Mouse (Mus musculus) stomach, postnatal 0 days (tissue): ENCODE measurements around the gene Wwtr1. TPM values are rescaled to one million over a fixed set of nuclear protein-coding genes. Genes with fewer than 3 reads are reported as not detected.

Experiments used
- ATAC-seq: fragments of 200-750 bp; cut with Nextera tagmentation; 2 replicates; pipeline ENCODE4 v1.8.0; 2017; ENCODE audit not compliant: low FRiP score, low TSS enrichment
- DNase-seq: peaks from one replicate; pipeline ENCODE4 v3.0.0-alpha.2; 2016; ENCODE audit warnings: low spot score
- H3K27ac ChIP-seq: fragments of 300-500 bp; sonication (generic); replicated peaks from 2 replicates; pipeline ENCODE4 v1.5.1; 2014; ENCODE audit warnings: mild to moderate bottlenecking, control low read depth
- H3K27me3 ChIP-seq: fragments of 300-500 bp; sonication (generic); 2 replicates; pipeline ENCODE4 v1.6.1; 2014; ENCODE audit warnings: low read length; ENCODE audit not compliant: control insufficient read depth, insufficient read depth
- H3K36me3 ChIP-seq: fragments of 300-500 bp; sonication (generic); 2 replicates; pipeline ENCODE4 v1.6.1; 2014; ENCODE audit warnings: low read length, mixed read lengths; ENCODE audit not compliant: control insufficient read depth, insufficient read depth
- H3K4me1 ChIP-seq: fragments of 300-500 bp; sonication (generic); replicated peaks from 2 replicates; pipeline ENCODE4 v1.6.1; 2014; ENCODE audit warnings: antibody characterized with exemption; ENCODE audit not compliant: control insufficient read depth, insufficient read depth
- H3K4me2 ChIP-seq: fragments of 300-500 bp; sonication (generic); replicated peaks from 2 replicates; pipeline ENCODE4 v1.6.1; 2014; ENCODE audit warnings: low read depth, mild to moderate bottlenecking, control low read depth, moderate library complexity
- H3K4me3 ChIP-seq: fragments of 300-500 bp; sonication (generic); 2 replicates; pipeline ENCODE4 v1.5.1; 2014; ENCODE audit warnings: low read depth, low read length, control low read depth
- H3K9ac ChIP-seq: fragments of 300-500 bp; sonication (generic); 2 replicates; pipeline ENCODE4 v1.6.1; 2014; ENCODE audit warnings: mild to moderate bottlenecking, low read length, control low read depth, mixed read lengths
- H3K9me3 ChIP-seq: fragments of 300-500 bp; sonication (generic); 2 replicates; pipeline ENCODE4 v1.6.1; 2016; ENCODE audit warnings: low read length; ENCODE audit not compliant: control insufficient read depth
- CTCF ChIP-seq: IDR thresholded peaks from 2 replicates; pipeline ENCODE4 v1.5.1; 2016; ENCODE audit warnings: antibody characterized with exemption, low read depth, mild to moderate bottlenecking, moderate library complexity
- EP300 ChIP-seq: optimal IDR thresholded peaks from 2 replicates; pipeline ENCODE3; 2016; ENCODE audit warnings: antibody characterized with exemption
- WGBS: fragments of 180-500 bp; shearing (Covaris S2); extraction: QIAGEN DNeasy Blood & Tissue Kit; methylation state at CpG from one replicate; pipeline ENCODE4 v1.1.7; 2014; 5-methylcytosine and 5-hydroxymethylcytosine counted together
- polyA plus RNA-seq: library from polyadenylated mRNA; unstranded; fragments of >200 nt; fragmentation: Nextera tagmentation; extraction: Ambion mirVana; gene quantifications from 2 replicates; pipeline ENCODE4 v1.2.1, GENCODE M21; 2015

Wwtr1 gene
- polyA plus RNA-seq, 1 experiment from 2014 or later, result 20.7 TPM

DNA sequence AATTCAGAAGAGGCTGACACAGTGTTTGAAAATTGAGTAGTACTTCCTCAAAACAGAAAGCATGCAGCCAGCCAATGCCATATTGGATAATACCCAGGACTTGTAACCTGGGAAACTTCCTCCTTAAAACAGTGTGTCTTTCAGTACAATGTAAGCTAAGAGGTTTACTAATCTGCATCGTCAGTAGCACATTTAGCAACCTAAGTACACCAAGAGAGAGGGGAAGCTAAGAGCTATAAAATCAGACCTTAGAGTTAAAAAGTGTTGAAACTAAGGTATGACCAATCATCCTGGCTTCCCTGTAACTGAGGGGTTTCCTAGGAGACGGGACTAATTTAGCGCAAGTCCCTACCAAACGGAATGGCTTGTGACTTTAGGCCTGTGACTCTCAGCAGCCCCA, 89.6 kb downstream of the Wwtr1 start:
- 91% methylated on average over 4 of the region's 4 CpGs for WGBS
- H3K4me3 ChIP-seq, result no peak overlapping the region
- H3K9ac ChIP-seq, result no peak overlapping the region
- no peaks in the 10 kb centered on the region for H3K27me3 ChIP-seq
- TF ChIP-seq CTCF (no peak), EP300 (no peak)
- no peak overlapping the region for H3K4me2 ChIP-seq
- H3K27ac ChIP-seq, result no peak overlapping the region
- DNase-seq (no peak), ATAC-seq (no peak)
- no peaks in the 10 kb centered on the region for H3K36me3 ChIP-seq
- no peaks in the 10 kb centered on the region for H3K9me3 ChIP-seq
- H3K4me1 ChIP-seq, result no peaks in the 10 kb centered on the region

DNA sequence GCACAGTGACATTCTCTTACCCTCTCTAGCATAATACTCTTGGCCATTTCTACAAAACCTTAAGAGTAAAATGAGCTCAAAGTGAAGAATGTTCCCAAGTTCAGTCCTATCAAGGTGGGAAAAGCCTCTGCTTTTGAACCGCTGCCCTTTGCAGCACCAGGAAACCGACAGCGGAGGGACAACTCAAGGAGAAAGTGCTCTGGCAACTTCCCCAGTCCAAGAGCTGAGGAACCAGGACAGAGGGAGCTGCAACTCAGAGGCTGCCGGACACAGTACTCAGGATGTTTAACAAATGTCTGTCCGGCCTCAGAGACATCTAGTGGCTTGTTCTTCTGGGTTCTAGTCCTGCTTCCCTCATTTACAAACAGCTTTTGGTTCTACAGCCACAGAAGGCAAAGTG, 93.7 kb downstream of the Wwtr1 start:
- no peaks in the 10 kb centered on the region for H3K9me3 ChIP-seq
- no peaks in the 10 kb centered on the region for H3K36me3 ChIP-seq
- H3K27ac ChIP-seq, result no peak overlapping the region
- no peaks in the 10 kb centered on the region for H3K4me1 ChIP-seq
- H3K4me2 ChIP-seq, result no peak overlapping the region
- H3K4me3 ChIP-seq, result no peak overlapping the region
- no peaks in the 10 kb centered on the region for H3K27me3 ChIP-seq
- 61% methylated on average over 5 of the region's 5 CpGs for WGBS
- DNase-seq (no peak), ATAC-seq (no peak)
- TF ChIP-seq EP300 (no peak), CTCF (no peak)
- no peak overlapping the region for H3K9ac ChIP-seq

DNA sequence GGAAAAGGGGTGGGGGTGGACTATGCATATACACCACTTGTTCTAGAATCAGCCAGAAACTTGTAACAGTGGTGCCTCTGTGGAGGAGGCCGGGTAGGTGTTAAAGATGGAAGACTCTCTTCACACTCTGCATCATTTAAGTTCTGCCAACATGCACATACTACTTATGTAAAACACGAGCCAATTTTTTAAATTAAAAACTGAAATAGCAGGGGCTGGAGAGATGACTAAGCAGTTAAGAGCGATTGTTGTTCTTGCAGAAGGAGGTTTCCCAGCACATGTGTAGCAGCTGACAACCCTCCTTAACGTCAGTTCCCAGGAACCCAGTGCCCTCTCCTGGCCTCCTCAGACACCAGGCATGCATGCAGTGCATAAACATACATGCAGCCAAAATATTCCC, 95.1 kb downstream of the Wwtr1 start:
- Histone ChIP-seq H3K36me3 (no peaks in the 10 kb centered on the region), H3K4me1 (no peaks in the 10 kb centered on the region), H3K4me2 (no peak overlapping the region), H3K27ac (no peak overlapping the region), H3K9ac (no peak overlapping the region), H3K9me3 (no peaks in the 10 kb centered on the region), H3K4me3 (no peak overlapping the region), H3K27me3 (no peaks in the 10 kb centered on the region)
- DNase-seq (no peak), ATAC-seq (no peak)
- WGBS, result 53% methylated on average over 4 of the region's 4 CpGs
- TF ChIP-seq EP300 (no peak), CTCF (no peak)

DNA sequence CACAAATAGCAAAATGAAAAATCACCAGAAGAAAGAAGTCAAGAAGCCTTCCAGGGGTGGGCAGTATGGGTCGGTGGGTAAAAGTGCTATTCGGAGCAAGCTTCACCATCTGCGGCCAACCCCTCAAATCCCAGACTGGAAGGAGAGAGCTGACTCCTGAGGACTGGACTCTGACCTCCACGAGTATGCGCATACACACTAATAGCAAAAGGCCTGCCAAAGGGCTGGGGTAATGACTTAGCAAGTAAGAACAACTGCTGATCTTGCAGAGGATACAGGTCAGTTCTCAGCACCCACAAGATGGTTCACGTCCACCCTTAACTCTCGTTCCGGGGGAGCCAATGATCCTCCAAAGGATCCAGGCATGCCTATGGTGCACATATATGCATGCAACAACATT, 101.3 kb downstream of the Wwtr1 start:
- Histone ChIP-seq H3K36me3 (no peaks in the 10 kb centered on the region), H3K9ac (no peak overlapping the region), H3K9me3 (no peaks in the 10 kb centered on the region), H3K4me3 (no peak overlapping the region), H3K27ac (no peak overlapping the region), H3K4me1 (peaks cover 6% of the 10 kb centered on the region; the same call in 1 of the 2 replicates), H3K27me3 (no peaks in the 10 kb centered on the region), H3K4me2 (no peak overlapping the region)
- ATAC-seq (no peak), DNase-seq (no peak)
- TF ChIP-seq CTCF (no peak), EP300 (no peak)
- WGBS, result 86% methylated on average over 8 of the region's 8 CpGs

DNA sequence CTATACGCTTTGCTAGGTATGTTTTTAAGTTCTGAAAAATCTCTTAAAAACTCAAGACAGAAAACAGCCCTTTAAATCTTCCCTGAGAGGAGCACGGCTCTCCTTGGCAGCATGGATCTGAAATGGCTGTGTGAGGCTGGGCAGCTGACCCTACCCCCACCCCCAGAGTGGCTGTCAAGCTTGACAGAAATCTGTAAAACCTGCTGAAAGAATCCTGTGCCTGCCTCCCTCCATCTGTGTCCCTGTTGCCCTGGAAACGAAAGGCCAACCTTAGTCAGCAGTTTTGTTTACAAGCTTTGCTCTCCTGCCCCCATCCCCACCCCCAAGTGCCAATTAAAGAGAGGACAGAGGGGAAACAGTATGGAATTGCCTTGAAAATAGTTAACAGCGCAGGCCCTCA, 103.3 kb downstream of the Wwtr1 start:
- Histone ChIP-seq H3K4me2 (no peak overlapping the region), H3K4me1 (peaks cover 6% of the 10 kb centered on the region; the same call in 1 of the 2 replicates), H3K4me3 (no peak overlapping the region), H3K9me3 (no peaks in the 10 kb centered on the region), H3K27me3 (no peaks in the 10 kb centered on the region), H3K36me3 (no peaks in the 10 kb centered on the region), H3K9ac (no peak overlapping the region), H3K27ac (no peak overlapping the region)
- DNase-seq, result no peak
- WGBS, result 54% methylated on average over 4 of the region's 4 CpGs
- TF ChIP-seq CTCF (no peak), EP300 (no peak)
- ATAC-seq, result no peak

DNA sequence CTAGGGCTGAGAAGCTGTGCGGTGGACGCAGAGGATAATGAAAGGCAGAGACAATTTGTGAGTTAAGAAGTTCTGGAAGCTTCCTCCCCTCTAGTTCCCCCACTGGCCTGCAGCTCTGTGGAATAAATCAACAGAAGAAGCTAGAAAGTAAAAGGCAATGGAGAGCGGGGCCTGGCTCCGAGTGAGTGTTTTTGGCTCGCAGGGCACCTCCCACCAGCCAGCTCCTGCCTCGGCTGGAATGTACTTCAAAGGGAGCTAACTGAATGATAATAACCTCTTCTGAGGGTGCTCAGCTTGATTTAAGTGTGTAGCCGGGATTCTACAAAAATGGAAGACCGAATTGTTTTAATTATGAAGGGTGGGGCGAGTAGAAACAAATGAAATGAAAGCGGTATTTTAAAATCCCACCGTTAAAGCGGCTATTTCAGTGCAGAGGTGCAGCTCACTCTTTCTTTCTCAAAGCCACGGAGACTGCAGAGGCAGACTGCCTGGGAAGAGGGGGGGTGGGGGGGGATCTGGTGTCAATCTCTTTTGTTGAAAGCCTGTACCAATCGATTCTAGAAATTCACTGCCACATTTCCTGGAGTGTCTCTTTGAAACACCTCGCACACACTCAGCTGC, 104.6 kb downstream of the Wwtr1 start:
- TF ChIP-seq EP300, result no peak
- no peak for TF ChIP-seq CTCF
- Histone ChIP-seq H3K27ac (peak overlapping the region; percentile 81), H3K4me1 (peaks cover 6% of the 10 kb centered on the region; the same call in 1 of the 2 replicates), H3K36me3 (no peaks in the 10 kb centered on the region), H3K9ac (peak overlapping the region; percentile 48), H3K9me3 (no peaks in the 10 kb centered on the region), H3K27me3 (no peaks in the 10 kb centered on the region), H3K4me3 (peak overlapping the region; percentile 23), H3K4me2 (peak overlapping the region; percentile 44)
- DNase-seq (peak; percentile 25), ATAC-seq (no peak)
- WGBS, result 10% methylated on average over 15 of the region's 15 CpGs
